Mouse (Mus musculus): Measurements from ENCODE around the gene Gbp6. TPM values are rescaled to one million over a fixed set of nuclear protein-coding genes. Genes with fewer than 3 reads are reported as not detected.
"Not testable (repeated sequence)": the region's sequence is repeated elsewhere in the genome, so short reads cannot be mapped to it uniquely, and the experiment has no call there.

The Gbp6 gene
- polyA plus RNA-seq (2015; fragmentation: Nextera tagmentation; extraction: Ambion mirVana): 2.0 and 2.9 TPM in 2 replicates

DNA sequence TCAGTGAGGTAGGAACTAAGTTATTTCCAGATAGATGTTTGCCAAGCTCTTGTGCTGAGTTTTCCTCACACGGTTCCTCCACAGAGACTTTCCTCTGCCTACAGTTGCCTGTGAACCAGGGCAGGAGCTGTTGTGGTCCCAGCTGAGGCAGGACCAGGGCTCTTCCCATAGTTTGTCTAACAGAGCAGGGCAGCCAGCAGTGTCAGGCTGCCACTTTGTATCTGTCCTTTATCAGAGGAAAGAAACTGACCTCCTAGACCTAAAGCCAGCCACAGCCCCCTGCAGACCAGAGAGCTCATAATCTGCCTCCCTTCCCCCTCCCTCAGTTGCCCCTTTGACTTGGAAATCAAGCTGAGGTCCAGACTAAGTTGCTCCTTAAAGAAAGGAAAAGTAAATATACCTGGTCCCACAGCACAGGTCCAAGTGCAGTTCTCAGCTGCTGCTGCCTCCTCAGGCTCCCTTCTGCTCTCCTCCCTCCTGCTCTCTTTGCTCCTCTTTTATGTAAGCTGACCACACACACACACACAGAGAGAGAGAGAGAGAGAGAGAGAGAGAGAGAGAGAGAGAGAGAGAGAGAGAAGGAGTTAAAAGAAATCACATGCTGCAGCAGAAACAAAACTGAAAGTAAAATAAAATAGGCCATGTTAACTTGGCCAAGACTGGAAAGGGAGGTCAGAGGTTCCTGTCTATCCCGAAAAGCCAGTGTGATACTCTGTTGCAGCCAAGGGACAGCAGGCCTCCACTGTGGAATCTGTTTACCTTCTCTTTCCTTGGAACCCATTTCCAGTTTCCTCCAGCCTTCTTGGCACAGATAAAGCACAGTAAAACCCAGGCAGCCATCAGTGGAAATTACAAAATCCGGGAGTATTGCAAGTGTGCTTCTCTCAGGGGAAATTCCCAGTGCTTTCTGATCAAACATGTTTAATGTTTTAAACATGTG is at the start of gene Gbp6, which contains the start of gene Gm43302:
Gbp6 (minus strand) TSS at position 473 of the 940 bp plus-strand sequence.
Gm43302 (minus strand) TSS at position 470 of the 940 bp plus-strand sequence.
- Histone ChIP-seq H3K4me3 (ENCODE audit: low read length) (0 out of 2 replicates have a peak within 1 kb of the TSS, but pooled peaks have one; percentile 4), H3K27ac (ENCODE audit: low read length) (peak within 1 kb of the TSS; percentile 75), H3K4me2 (ENCODE audit: low read depth, low read length) (peak within 1 kb of the TSS; percentile 43)
- not testable (repeated sequence) for H3K27me3 ChIP-seq (ENCODE audit: control insufficient read depth, insufficient read depth, low read depth, low read length); H3K9me3 ChIP-seq (ENCODE audit: control insufficient read depth, low read length); H3K9ac ChIP-seq (ENCODE audit: low read length); H3K4me1 ChIP-seq (replicated peaks; ENCODE audit: control insufficient read depth, insufficient read depth, low read length); H3K36me3 ChIP-seq (ENCODE audit: control insufficient read depth, insufficient read depth, low read length)
- whole genome bisulfite sequencing: 15% methylated on average over 3 of the region's 3 CpGs
- ATAC-seq (ENCODE audit: low read depth): peak; percentile 82

DNA sequence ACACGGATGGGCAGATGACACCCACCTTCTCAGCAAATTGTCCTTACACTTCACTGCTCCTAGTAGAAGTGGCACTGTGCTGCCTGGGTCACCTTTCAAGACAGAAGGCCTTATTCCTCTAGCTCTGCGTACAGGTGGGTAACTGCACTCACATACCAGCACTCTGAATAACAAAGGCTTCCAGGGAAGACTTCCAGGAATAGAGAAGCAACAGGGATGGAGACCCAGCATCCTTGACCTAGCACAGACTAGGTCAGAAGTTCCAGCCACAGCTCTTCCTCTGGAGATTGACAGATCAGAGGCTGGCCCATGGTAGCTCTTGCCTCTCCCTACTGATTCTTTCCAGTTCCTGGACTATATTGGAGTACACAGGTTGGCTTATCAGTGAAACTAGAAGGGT is 47.8 kb upstream of the Gbp6 start:
- H3K4me1 ChIP-seq (replicated peaks; ENCODE audit: control insufficient read depth, insufficient read depth, low read length): 0 out of 2 replicates have a peak, but pooled peaks cover under 1% of the 10 kb centered on the region
- no peak overlapping the region for H3K4me3 ChIP-seq (ENCODE audit: low read length)
- H3K36me3 ChIP-seq (ENCODE audit: control insufficient read depth, insufficient read depth, low read length): no peaks in the 10 kb centered on the region
- 67% methylated on average over 2 of the region's 2 CpGs for WGBS
- H3K9ac ChIP-seq (ENCODE audit: low read length): no peak overlapping the region
- H3K9me3 ChIP-seq (ENCODE audit: control insufficient read depth, low read length): no peaks in the 10 kb centered on the region
- no peak overlapping the region for H3K27ac ChIP-seq (ENCODE audit: low read length)
- no peak for ATAC-seq (ENCODE audit: low read depth)
- no peaks in the 10 kb centered on the region for H3K27me3 ChIP-seq (ENCODE audit: control insufficient read depth, insufficient read depth, low read depth, low read length)
- H3K4me2 ChIP-seq (ENCODE audit: low read depth, low read length): no peak overlapping the region

DNA sequence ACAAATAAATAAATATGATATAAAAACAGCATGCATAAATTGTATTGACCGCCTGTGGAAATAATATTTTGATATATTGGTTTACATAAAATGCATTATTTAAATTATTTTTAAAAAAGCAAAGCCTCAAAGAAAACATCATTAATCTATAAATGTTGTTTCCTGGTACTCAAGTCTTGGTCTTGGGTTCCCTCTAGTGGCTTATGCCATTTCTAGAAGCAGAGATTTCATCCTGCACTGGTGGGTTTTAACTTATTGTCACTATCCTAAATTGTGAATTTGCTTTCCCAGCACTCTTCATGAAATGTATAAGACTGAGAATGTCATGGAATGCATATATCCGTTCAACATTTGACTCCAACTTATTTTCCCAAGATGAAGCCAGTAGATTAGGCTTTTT is 29.0 kb upstream of the Gbp6 start:
- no peak overlapping the region for H3K27ac ChIP-seq (ENCODE audit: low read length)
- H3K9me3 ChIP-seq (ENCODE audit: control insufficient read depth, low read length): no peaks in the 10 kb centered on the region
- 65% methylated on average over 2 of the region's 2 CpGs for WGBS
- no peak overlapping the region for H3K4me3 ChIP-seq (ENCODE audit: low read length)
- no peak for ATAC-seq (ENCODE audit: low read depth)
- no peaks in the 10 kb centered on the region for H3K27me3 ChIP-seq (ENCODE audit: control insufficient read depth, insufficient read depth, low read depth, low read length)
- no peak overlapping the region for H3K9ac ChIP-seq (ENCODE audit: low read length)
- no peaks in the 10 kb centered on the region for H3K4me1 ChIP-seq (replicated peaks; ENCODE audit: control insufficient read depth, insufficient read depth, low read length)
- no peaks in the 10 kb centered on the region for H3K36me3 ChIP-seq (ENCODE audit: control insufficient read depth, insufficient read depth, low read length)
- H3K4me2 ChIP-seq (ENCODE audit: low read depth, low read length): no peak overlapping the region

DNA sequence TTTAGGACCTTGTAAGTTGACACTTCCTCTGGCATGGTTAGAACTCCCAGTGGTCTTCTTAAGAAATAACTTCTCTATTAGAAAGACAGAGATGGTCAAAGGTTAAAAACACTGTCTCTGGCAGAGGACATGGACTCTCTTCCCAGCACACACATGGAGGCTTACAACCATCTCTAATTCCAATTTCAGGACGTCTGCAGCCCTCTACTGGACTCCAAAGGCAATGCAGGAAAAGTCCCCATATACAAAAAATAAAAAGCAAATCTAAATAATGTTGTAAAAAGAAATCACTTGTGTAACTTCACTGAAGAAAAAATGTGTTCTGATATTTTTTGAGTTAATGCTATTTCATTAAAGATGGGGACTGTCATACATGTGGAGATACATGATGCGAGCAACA is 17.4 kb upstream of the Gbp6 start:
- H3K36me3 ChIP-seq (ENCODE audit: control insufficient read depth, insufficient read depth, low read length): no peaks in the 10 kb centered on the region
- H3K27ac ChIP-seq (ENCODE audit: low read length): no peak overlapping the region
- no peaks in the 10 kb centered on the region for H3K4me1 ChIP-seq (replicated peaks; ENCODE audit: control insufficient read depth, insufficient read depth, low read length)
- H3K4me2 ChIP-seq (ENCODE audit: low read depth, low read length): no peak overlapping the region
- H3K27me3 ChIP-seq (ENCODE audit: control insufficient read depth, insufficient read depth, low read depth, low read length): no peaks in the 10 kb centered on the region
- 0 out of 2 replicates have a peak, but pooled peaks cover 2% of the 10 kb centered on the region for H3K9me3 ChIP-seq (ENCODE audit: control insufficient read depth, low read length)
- no peak overlapping the region for H3K4me3 ChIP-seq (ENCODE audit: low read length)
- 69% methylated on average over 2 of the region's 2 CpGs for WGBS
- ATAC-seq (ENCODE audit: low read depth): no peak
- H3K9ac ChIP-seq (ENCODE audit: low read length): no peak overlapping the region

DNA sequence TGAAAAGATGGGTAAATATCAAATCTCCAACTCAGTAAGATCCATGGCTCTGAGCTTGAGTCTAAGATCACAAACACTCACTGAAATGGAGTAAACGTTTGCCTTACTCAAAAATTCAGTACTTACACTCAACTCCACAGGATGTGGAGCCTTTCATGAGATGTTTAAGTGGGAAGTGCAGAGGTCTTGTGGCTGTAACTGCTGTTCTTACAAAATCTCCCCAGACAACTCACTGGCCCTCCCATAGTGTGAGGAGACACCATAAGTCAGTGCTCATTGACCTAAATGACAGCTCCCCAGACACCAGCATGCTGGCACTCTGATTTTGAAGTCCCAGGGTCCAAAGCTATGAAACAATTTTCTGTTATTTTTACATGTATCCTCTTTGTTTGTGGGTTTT is 15.7 kb upstream of the Gbp6 start:
- not testable (repeated sequence) for H3K27ac ChIP-seq (ENCODE audit: low read length); H3K9ac ChIP-seq (ENCODE audit: low read length); H3K4me1 ChIP-seq (replicated peaks; ENCODE audit: control insufficient read depth, insufficient read depth, low read length); H3K36me3 ChIP-seq (ENCODE audit: control insufficient read depth, insufficient read depth, low read length); H3K4me3 ChIP-seq (ENCODE audit: low read length); ATAC-seq (ENCODE audit: low read depth); H3K9me3 ChIP-seq (ENCODE audit: control insufficient read depth, low read length); H3K4me2 ChIP-seq (ENCODE audit: low read depth, low read length); H3K27me3 ChIP-seq (ENCODE audit: control insufficient read depth, insufficient read depth, low read depth, low read length)
- WGBS: 28% methylated on average over 1 of the region's 1 CpGs

DNA sequence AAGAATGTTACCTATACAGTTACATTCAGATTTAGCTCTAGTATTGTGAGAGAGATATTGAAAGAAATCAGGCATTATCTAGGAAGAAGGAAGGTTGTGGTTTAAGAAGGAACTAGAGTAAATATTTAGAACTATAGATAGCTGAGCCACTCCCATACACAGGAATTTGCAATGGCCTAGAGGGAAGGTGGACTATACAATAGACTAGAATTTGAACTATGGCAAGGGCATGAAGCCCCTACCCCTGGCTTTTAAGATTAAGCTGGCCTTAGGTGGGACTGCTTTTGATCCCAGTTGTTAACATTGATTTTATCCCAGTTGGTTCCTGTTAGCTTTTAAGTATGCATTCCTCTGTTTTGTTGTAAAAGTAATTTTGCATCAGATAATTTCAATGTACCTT is 13.4 kb upstream of the Gbp6 start:
- H3K27ac ChIP-seq (ENCODE audit: low read length); H3K36me3 ChIP-seq (ENCODE audit: control insufficient read depth, insufficient read depth, low read length); H3K9ac ChIP-seq (ENCODE audit: low read length); ATAC-seq (ENCODE audit: low read depth); H3K4me2 ChIP-seq (ENCODE audit: low read depth, low read length); H3K4me3 ChIP-seq (ENCODE audit: low read length); H3K27me3 ChIP-seq (ENCODE audit: control insufficient read depth, insufficient read depth, low read depth, low read length); H3K4me1 ChIP-seq (replicated peaks; ENCODE audit: control insufficient read depth, insufficient read depth, low read length); H3K9me3 ChIP-seq (ENCODE audit: control insufficient read depth, low read length): not testable (repeated sequence)

DNA sequence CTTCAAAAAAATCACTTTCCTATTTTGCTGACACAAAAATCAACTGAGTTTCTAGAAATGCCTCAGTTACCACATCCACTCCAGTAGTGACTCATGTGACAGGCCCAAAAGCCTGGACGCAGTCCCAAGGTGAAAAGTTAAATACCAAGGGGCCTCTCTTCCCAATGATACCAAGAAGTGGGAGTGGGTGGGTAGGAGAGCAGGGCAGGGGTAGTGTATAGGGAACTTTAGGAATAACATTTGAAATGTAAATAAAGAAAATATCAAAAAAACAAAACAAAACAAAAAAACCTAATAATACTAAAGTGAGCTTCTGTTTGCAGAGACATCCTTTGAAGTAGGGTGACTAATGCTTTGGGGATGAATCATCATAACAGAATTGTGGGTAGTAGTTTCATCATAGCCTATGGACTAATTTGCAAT is 12.7 kb upstream of the Gbp6 start:
- Histone ChIP-seq H3K27me3 (ENCODE audit: control insufficient read depth, insufficient read depth, low read depth, low read length) (no peaks in the 10 kb centered on the region), H3K9ac (ENCODE audit: low read length) (no peak overlapping the region), H3K36me3 (ENCODE audit: control insufficient read depth, insufficient read depth, low read length) (no peaks in the 10 kb centered on the region), H3K9me3 (ENCODE audit: control insufficient read depth, low read length) (0 out of 2 replicates have a peak, but pooled peaks cover 2% of the 10 kb centered on the region), H3K27ac (ENCODE audit: low read length) (no peak overlapping the region), H3K4me1 (replicated peaks; ENCODE audit: control insufficient read depth, insufficient read depth, low read length) (no peaks in the 10 kb centered on the region), H3K4me2 (ENCODE audit: low read depth, low read length) (no peak overlapping the region), H3K4me3 (ENCODE audit: low read length) (no peak overlapping the region)
- ATAC-seq (ENCODE audit: low read depth): no peak
- 54% methylated on average over 1 of the region's 1 CpGs for WGBS

DNA sequence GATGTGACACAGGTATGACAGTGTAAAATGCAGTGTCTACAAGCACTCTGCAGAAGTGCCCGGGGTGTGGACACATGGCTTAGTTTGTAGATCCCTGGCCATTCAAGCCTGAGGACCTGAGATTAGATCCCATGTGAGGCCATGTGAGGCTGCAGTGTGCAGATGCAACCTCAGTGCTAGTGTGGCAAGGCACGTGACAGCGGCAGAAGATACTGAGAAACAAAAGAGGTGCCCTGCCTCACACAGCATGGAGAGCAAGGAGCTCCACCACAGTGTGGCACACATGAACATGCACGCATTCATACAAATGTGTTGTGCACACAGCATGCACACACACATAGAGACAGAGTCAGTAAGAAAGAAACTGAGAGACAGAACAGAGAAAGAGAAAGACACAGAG is 12.2 kb upstream of the Gbp6 start:
- not testable (repeated sequence) for H3K9ac ChIP-seq (ENCODE audit: low read length); H3K27me3 ChIP-seq (ENCODE audit: control insufficient read depth, insufficient read depth, low read depth, low read length); ATAC-seq (ENCODE audit: low read depth); H3K4me3 ChIP-seq (ENCODE audit: low read length); H3K36me3 ChIP-seq (ENCODE audit: control insufficient read depth, insufficient read depth, low read length); H3K4me1 ChIP-seq (replicated peaks; ENCODE audit: control insufficient read depth, insufficient read depth, low read length); H3K9me3 ChIP-seq (ENCODE audit: control insufficient read depth, low read length); H3K4me2 ChIP-seq (ENCODE audit: low read depth, low read length); H3K27ac ChIP-seq (ENCODE audit: low read length)
- WGBS: 90% methylated on average over 4 of the region's 4 CpGs

DNA sequence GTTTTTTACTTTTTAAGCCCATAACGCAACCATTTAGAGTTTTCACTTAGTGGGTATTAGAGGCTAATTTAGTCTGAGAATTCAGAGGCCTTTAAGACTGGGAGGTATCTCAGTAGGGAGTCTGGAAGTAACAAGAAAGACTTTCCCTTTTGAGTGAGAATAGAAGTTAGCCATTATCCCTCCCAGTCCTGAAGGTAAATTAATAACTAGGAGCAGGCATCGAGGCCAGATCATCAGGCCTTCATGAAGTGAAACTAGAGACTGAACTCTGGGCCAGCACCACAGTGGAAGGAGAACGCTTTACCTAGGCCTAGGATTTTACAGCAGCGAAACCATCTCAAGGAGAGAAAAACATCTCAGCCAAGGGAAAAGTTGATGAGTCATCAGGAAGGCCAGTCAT is 8.5 kb upstream of the Gbp6 start:
- Histone ChIP-seq H3K9ac (ENCODE audit: low read length) (no peak overlapping the region), H3K27ac (ENCODE audit: low read length) (no peak overlapping the region), H3K4me2 (ENCODE audit: low read depth, low read length) (no peak overlapping the region), H3K36me3 (ENCODE audit: control insufficient read depth, insufficient read depth, low read length) (no peaks in the 10 kb centered on the region), H3K27me3 (ENCODE audit: control insufficient read depth, insufficient read depth, low read depth, low read length) (no peaks in the 10 kb centered on the region), H3K4me1 (replicated peaks; ENCODE audit: control insufficient read depth, insufficient read depth, low read length) (no peaks in the 10 kb centered on the region), H3K4me3 (ENCODE audit: low read length) (no peak overlapping the region), H3K9me3 (ENCODE audit: control insufficient read depth, low read length) (no peaks in the 10 kb centered on the region)
- WGBS: 79% methylated on average over 4 of the region's 4 CpGs
- ATAC-seq (ENCODE audit: low read depth): no peak
